Mouse (Mus musculus) cerebellum, adult 2 months (tissue): ENCODE measurements around the gene Aff3. TPM values are rescaled to one million over a fixed set of nuclear protein-coding genes. Genes with fewer than 3 reads are reported as not detected.

Source experiments
- DNase-seq, 2 experiments: peaks; one replicate each; pipeline ENCODE4 v3.0.0; 2021
- H3K27ac ChIP-seq: fragments of 200-500 bp; 2 replicates; pipeline ENCODE4 v1.5.1; 2012; ENCODE audit warnings: low read length, control low read depth, inconsistent platforms; ENCODE audit not compliant: insufficient read depth
- H3K27me3 ChIP-seq: fragments of 200-500 bp; 2 replicates; pipeline ENCODE4 v1.6.1; 2012; ENCODE audit warnings: inconsistent platforms, mild to moderate bottlenecking, low read length, moderate library complexity; ENCODE audit not compliant: control insufficient read depth, insufficient read depth
- H3K4me1 ChIP-seq: fragments of 200-500 bp; 2 replicates; pipeline ENCODE4 v1.6.1; 2011; ENCODE audit warnings: low read length; ENCODE audit not compliant: control insufficient read depth, insufficient read depth
- H3K4me3 ChIP-seq: fragments of 200-500 bp; replicated peaks from 2 replicates; pipeline ENCODE3; 2011; ENCODE audit warnings: mild to moderate bottlenecking, low read depth, low read length, control low read depth; ENCODE audit not compliant: insufficient read depth
- CTCF ChIP-seq: fragments of 200-500 bp; IDR thresholded peaks from 2 replicates; pipeline ENCODE4 v1.5.1; 2011; ENCODE audit warnings: low read depth, mild to moderate bottlenecking, control low read depth, low read length, moderate library complexity, borderline replicate concordance; ENCODE audit not compliant: insufficient read depth
- POLR2A ChIP-seq: fragments of 200-500 bp; IDR thresholded peaks from 2 replicates; pipeline ENCODE4 v1.6.1; 2011; ENCODE audit warnings: low read length, control low read depth, borderline replicate concordance; ENCODE audit not compliant: insufficient read depth
- WGBS: fragments of 180-500 bp; shearing (Covaris S2); methylation state at CpG from one replicate; pipeline ENCODE4 v1.1.7; 2018; 5-methylcytosine and 5-hydroxymethylcytosine counted together
- polyA plus RNA-seq: library from polyadenylated mRNA; depleted of rRNA; stranded (reverse); fragments of >200 nt; gene quantifications from 2 replicates; pipeline ENCODE4 v1.2.3, GENCODE M21; 2012

The Aff3 gene
- polyA plus RNA-seq, 1 experiment, result 19.8 TPM

GRCm38 (mm10) chr1:38225166-38225565 lies 439.6 kb downstream of the Aff3 start:
- Histone ChIP-seq H3K27me3 (no peaks in the 10 kb centered on the region), H3K27ac (no peak overlapping the region), H3K4me1 (no peaks in the 10 kb centered on the region), H3K4me3 (no peak overlapping the region)
- TF ChIP-seq CTCF, result no peak
- no peak for TF ChIP-seq POLR2A
- DNase-seq, result no peak
- 98% methylated on average over 3 of the region's 3 CpGs for WGBS

GRCm38 (mm10) chr1:38222160-38222559 lies 442.6 kb downstream of the Aff3 start:
- TF ChIP-seq POLR2A (no peak), CTCF (no peak)
- no peak for DNase-seq
- no peaks in the 10 kb centered on the region; the same call in 1 of the 2 replicates for H3K4me1 ChIP-seq
- no peaks in the 10 kb centered on the region for H3K27me3 ChIP-seq
- H3K27ac ChIP-seq, result no peak overlapping the region
- 69% methylated on average over 1 of the region's 1 CpGs for WGBS
- no peak overlapping the region for H3K4me3 ChIP-seq

GRCm38 (mm10) chr1:38221431-38221830 lies 443.3 kb downstream of the Aff3 start:
- WGBS, result 60% methylated on average over 8 of the region's 8 CpGs
- no peak for DNase-seq
- Histone ChIP-seq H3K4me3 (no peak overlapping the region), H3K27ac (no peak overlapping the region), H3K4me1 (no peaks in the 10 kb centered on the region; the same call in 1 of the 2 replicates), H3K27me3 (no peaks in the 10 kb centered on the region)
- TF ChIP-seq CTCF (no peak), POLR2A (no peak)

GRCm38 (mm10) chr1:38217912-38218795 lies 446.6 kb downstream of the Aff3 start:
- peak; percentile 16 to 25 for DNase-seq
- no peaks in the 10 kb centered on the region; the same call in 1 of the 2 replicates for H3K4me1 ChIP-seq
- TF ChIP-seq POLR2A, result no peak
- 41% methylated on average over 31 of the region's 31 CpGs for WGBS
- no peak overlapping the region for H3K27ac ChIP-seq
- H3K27me3 ChIP-seq, result no peaks in the 10 kb centered on the region
- H3K4me3 ChIP-seq, result peak overlapping the region; percentile 6

- Histone ChIP-seq H3K27me3 (no peaks in the 10 kb centered on the region), H3K4me3 (no peak overlapping the region), H3K4me1 (no peaks in the 10 kb centered on the region; the same call in 1 of the 2 replicates), H3K27ac (no peak overlapping the region)
- 77% methylated on average over 5 of the region's 5 CpGs for WGBS
- TF ChIP-seq POLR2A (no peak), CTCF (no peak)
- DNase-seq, result no peak
Observed at GRCm38 (mm10) chr1:38217098-38217497, 447.7 kb downstream of the Aff3 start.

- 76% methylated on average over 3 of the region's 3 CpGs for WGBS
- Histone ChIP-seq H3K4me3 (no peak overlapping the region), H3K4me1 (no peaks in the 10 kb centered on the region; the same call in 1 of the 2 replicates), H3K27ac (no peak overlapping the region), H3K27me3 (no peaks in the 10 kb centered on the region)
- DNase-seq, result no peak
- no peak for TF ChIP-seq POLR2A
- no peak for TF ChIP-seq CTCF
Observed at GRCm38 (mm10) chr1:38213377-38213776, 451.4 kb downstream of the Aff3 start.

- Histone ChIP-seq H3K4me1 (no peaks in the 10 kb centered on the region), H3K4me3 (no peak overlapping the region), H3K27me3 (no peaks in the 10 kb centered on the region), H3K27ac (no peak overlapping the region)
- no peak for DNase-seq
- no peak for TF ChIP-seq POLR2A
- no peak for TF ChIP-seq CTCF
- WGBS, result 91% methylated on average over 5 of the region's 5 CpGs
Observed at GRCm38 (mm10) chr1:38212386-38212785, 452.4 kb downstream of the Aff3 start.
